Mouse (Mus musculus) brain, embryonic 14.5 days (tissue): Measurements from ENCODE around the gene Rhbdd2.

ENCODE experiments used
- CTCF ChIP-seq: fragments of 200-500 bp; IDR thresholded peaks from 2 replicates; pipeline ENCODE4 v1.5.1; 2012; ENCODE audit warnings: inconsistent platforms, mild to moderate bottlenecking, moderate library complexity, borderline replicate concordance; ENCODE audit not compliant: insufficient read depth, insufficient read length; ENCODE audit errors: extremely low read depth
- POLR2A ChIP-seq: fragments of 200-500 bp; IDR thresholded peaks from 2 replicates; pipeline ENCODE4 v1.6.1; 2012; ENCODE audit warnings: mild to moderate bottlenecking, inconsistent platforms, borderline replicate concordance; ENCODE audit not compliant: poor library complexity, insufficient read depth, insufficient read length, severe bottlenecking; ENCODE audit errors: extremely low read depth

DNA sequence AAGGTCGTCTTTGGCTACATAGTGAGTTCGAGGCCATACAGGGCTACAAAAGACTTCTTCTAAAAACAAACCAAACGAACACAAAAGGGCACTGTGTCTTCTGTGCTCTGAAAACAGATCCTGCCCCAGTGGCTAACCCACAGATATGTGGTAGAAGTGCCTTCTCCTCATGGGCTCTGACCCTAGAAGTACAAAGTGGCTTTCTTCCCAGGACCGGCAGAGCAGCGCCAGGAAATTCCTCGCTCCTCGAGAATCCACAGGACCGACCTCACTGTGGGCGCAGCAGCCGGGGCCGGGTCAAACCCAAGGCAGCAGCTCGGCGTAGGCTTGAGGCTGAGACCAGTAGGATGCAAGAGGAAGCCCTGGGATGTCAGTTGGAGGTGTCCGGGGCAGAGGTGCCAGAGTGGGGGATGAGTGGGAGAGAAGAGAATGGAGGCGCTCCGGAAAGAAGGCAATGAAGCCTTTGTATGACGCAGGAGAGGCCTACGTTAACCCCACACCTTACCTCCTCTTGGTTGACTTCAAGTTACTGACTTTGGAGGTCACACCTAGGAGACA lies 9.3 kb upstream of the Rhbdd2 start:
- TF ChIP-seq POLR2A: no peak
- TF ChIP-seq CTCF: no peak
